Mouse (Mus musculus) testis, adult 2 months (tissue): ENCODE data around the gene Naa11. TPM values are rescaled to one million over a fixed set of nuclear protein-coding genes. Genes with fewer than 3 reads are reported as not detected.

Experiments used
- H3K27ac ChIP-seq: fragments of 200-500 bp; 2 replicates; pipeline ENCODE4 v1.5.1; 2012; ENCODE audit warnings: low read depth, low read length; ENCODE audit not compliant: control insufficient read depth, insufficient read depth
- H3K27me3 ChIP-seq: fragments of 200-500 bp; 2 replicates; pipeline ENCODE4 v1.6.1; 2012; ENCODE audit warnings: mild to moderate bottlenecking, low read length, moderate library complexity; ENCODE audit not compliant: control insufficient read depth, insufficient read depth
- H3K36me3 ChIP-seq: fragments of 200-500 bp; 2 replicates; pipeline ENCODE4 v1.6.1; 2012; ENCODE audit warnings: mild to moderate bottlenecking, low read length; ENCODE audit not compliant: control insufficient read depth, insufficient read depth
- H3K4me1 ChIP-seq: fragments of 200-500 bp; 2 replicates; pipeline ENCODE4 v1.6.1; 2012; ENCODE audit warnings: low read length; ENCODE audit not compliant: control insufficient read depth, insufficient read depth
- H3K4me3 ChIP-seq: fragments of 200-500 bp; 2 replicates; pipeline ENCODE4 v1.5.1; 2012; ENCODE audit warnings: low read depth, mild to moderate bottlenecking, low read length, moderate library complexity, mixed read lengths; ENCODE audit not compliant: control insufficient read depth
- CTCF ChIP-seq: fragments of 200-500 bp; IDR thresholded peaks from 2 replicates; pipeline ENCODE4 v1.5.1; 2012; ENCODE audit warnings: low read depth, mild to moderate bottlenecking, inconsistent platforms, low read length, moderate library complexity; ENCODE audit not compliant: control insufficient read depth, insufficient read depth, insufficient replicate concordance
- POLR2A ChIP-seq: fragments of 200-500 bp; IDR thresholded peaks from 2 replicates; pipeline ENCODE4 v1.6.1; 2012; ENCODE audit warnings: low read depth, mild to moderate bottlenecking, inconsistent platforms, low read length, moderate library complexity; ENCODE audit not compliant: control insufficient read depth
- polyA plus RNA-seq: library from polyadenylated mRNA; depleted of rRNA; stranded (reverse); fragments of >200 nt; gene quantifications from 2 replicates; pipeline ENCODE4 v1.2.3, GENCODE M21; 2012

Gene Naa11
- polyA plus RNA-seq, 1 experiment: 9.7 TPM

- TF ChIP-seq CTCF (no peak), POLR2A (no peak)
- Histone ChIP-seq H3K27me3 (no peaks in the 10 kb centered on the region), H3K36me3 (no peaks in the 10 kb centered on the region), H3K4me1 (no peaks in the 10 kb centered on the region), H3K27ac (no peak overlapping the region), H3K4me3 (no peak overlapping the region)
These were observed 17.1 kb upstream of the Naa11 start for GRCm38 (mm10) chr5:97409234-97409704.

GRCm38 (mm10) chr5:97401042-97401441 lies 8.9 kb upstream of the Naa11 start:
- Histone ChIP-seq H3K36me3 (no peaks in the 10 kb centered on the region), H3K27ac (no peak overlapping the region), H3K4me1 (no peaks in the 10 kb centered on the region), H3K27me3 (no peaks in the 10 kb centered on the region), H3K4me3 (no peak overlapping the region)
- TF ChIP-seq CTCF: no peak
- TF ChIP-seq POLR2A: no peak

DNA sequence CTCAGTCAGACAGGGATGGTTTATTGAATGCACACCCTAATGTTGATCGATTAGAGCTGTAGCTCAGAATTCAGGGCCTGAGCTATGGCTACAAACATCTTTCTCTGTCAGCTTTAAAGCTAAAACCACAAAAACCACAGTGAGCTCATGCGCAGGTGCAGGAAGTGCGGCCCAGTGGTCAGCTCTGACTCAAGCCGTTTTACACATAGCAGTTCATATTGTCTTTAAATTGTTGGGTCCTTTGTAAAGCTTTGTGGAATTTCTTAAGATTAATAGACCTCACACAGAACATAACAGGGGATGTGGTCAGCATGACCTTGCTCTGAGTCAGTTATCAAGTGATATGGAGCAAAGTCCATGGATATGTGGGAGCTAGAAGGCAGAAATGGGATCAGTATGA lies 5.4 kb upstream of the Naa11 start:
- Histone ChIP-seq H3K4me1 (no peaks in the 10 kb centered on the region), H3K27me3 (no peaks in the 10 kb centered on the region), H3K4me3 (no peak overlapping the region), H3K27ac (no peak overlapping the region), H3K36me3 (no peaks in the 10 kb centered on the region)
- TF ChIP-seq CTCF (no peak), POLR2A (no peak)

- H3K36me3 ChIP-seq: no peaks in the 10 kb centered on the region; the same call in 1 of the 2 replicates
- TF ChIP-seq POLR2A (no peak), CTCF (no peak)
- H3K27me3 ChIP-seq: no peaks in the 10 kb centered on the region
- no peak overlapping the region for H3K27ac ChIP-seq
- no peaks in the 10 kb centered on the region for H3K4me1 ChIP-seq
- H3K4me3 ChIP-seq: no peak overlapping the region
These were observed 4.6 kb downstream of the Naa11 start for GRCm38 (mm10) chr5:97387622-97388021.

DNA sequence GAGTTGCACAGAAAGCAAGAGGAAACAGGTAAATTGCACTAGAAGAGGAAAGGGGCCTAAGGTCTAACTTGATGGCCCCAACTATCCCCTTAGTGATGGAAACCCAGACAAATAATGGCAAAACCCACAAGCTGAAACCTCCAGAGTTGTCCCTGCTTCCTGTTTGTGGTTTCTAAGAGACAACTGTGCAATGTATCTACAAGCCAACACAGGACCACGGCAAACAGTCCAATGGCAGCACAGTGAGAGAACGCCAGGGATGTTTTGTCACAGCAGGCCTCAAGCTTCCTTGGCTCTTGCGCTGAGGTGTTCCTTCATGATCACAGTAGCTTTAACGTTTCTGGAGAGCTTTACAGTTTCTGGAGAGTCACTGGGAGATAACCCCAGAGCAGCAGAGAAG lies 7.8 kb downstream of the Naa11 start:
- Histone ChIP-seq H3K36me3 (no peaks in the 10 kb centered on the region; the same call in 1 of the 2 replicates), H3K4me3 (no peak overlapping the region), H3K27ac (no peak overlapping the region), H3K27me3 (no peaks in the 10 kb centered on the region), H3K4me1 (no peaks in the 10 kb centered on the region)
- TF ChIP-seq POLR2A (no peak), CTCF (no peak)

GRCm38 (mm10) chr5:97382548-97383222 lies 9.5 kb downstream of the Naa11 start:
- no peaks in the 10 kb centered on the region for H3K27me3 ChIP-seq
- TF ChIP-seq POLR2A (no peak), CTCF (no peak)
- H3K27ac ChIP-seq: no peak overlapping the region
- H3K4me1 ChIP-seq: no peaks in the 10 kb centered on the region
- H3K4me3 ChIP-seq: no peak overlapping the region
- no peaks in the 10 kb centered on the region; the same call in 1 of the 2 replicates for H3K36me3 ChIP-seq

DNA sequence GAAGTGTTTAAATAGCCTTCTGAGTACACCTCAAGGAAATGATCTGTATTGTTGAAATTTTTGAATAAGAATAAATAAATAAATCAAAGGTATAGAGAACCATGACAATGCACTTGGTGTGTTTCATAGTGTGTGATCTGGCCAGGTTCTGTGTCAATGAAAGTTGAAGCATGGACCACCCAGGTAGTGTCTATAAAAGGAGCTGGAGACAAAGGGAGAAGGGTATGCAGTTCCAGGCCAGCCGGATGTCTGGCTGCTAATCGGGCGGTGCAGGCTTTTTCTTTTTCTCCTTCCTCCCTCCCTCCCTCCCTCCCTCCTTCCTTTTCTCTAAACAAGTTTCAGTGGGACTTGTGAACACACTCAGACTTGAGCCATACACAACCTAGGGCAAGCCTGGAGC lies 12.2 kb downstream of the Naa11 start:
- Histone ChIP-seq H3K27ac (no peak overlapping the region), H3K36me3 (no peaks in the 10 kb centered on the region), H3K4me1 (no peaks in the 10 kb centered on the region), H3K4me3 (no peak overlapping the region), H3K27me3 (no peaks in the 10 kb centered on the region)
- no peak for TF ChIP-seq CTCF
- TF ChIP-seq POLR2A: no peak

DNA sequence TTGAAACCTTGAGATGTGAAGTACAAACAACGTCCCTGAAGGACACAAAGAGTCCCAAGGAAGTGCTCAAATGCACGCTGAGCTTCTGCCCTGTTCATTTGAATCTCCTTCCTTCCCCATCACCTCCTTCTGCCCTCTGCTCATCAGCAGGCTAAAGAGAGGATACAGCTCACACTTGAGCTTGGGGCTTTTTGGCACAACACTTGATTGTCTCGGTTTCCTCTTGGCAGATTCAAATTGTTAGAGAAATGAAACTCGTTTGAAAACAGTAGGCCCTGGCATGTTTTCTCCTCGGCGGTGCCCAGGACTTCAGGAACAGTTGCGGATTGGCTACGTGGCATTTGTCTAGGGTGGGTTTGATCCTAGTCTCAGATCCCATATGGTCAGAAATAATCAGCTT lies 27.4 kb downstream of the Naa11 start:
- no peak overlapping the region for H3K4me3 ChIP-seq
- H3K27ac ChIP-seq: no peak overlapping the region
- H3K36me3 ChIP-seq: no peaks in the 10 kb centered on the region
- H3K27me3 ChIP-seq: no peaks in the 10 kb centered on the region
- no peak for TF ChIP-seq CTCF
- no peaks in the 10 kb centered on the region for H3K4me1 ChIP-seq
